In the genomic region with DNA sequence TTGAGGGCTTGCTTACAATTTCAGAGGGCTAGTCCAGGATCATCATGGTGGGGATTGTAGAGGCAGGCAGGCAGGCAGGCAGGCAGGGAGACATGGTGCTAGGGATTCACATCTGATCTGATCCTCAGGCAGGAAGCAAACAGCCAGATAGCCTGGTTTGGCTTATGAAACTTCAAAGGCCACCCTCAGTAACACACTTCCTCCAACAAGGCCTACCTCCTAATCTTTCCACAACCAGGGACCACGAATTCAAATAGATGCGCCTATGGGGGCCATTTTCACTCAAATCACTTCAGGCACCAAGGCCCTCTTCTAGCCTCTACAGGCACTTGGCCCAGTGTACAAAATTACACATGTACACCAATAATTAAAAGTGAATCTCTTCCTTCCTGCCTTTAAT, we compare ENCODE assay signal across 18 mouse cellular contexts.
"Had no signal": no experiment of that assay in that cellular context is flagged by ENCODE, and none has a peak within 500 bp of the region (broad histone marks: within the 10 kb centered on the region; RNA-seq: fewer than 3 reads in every experiment).

No protein-coding gene starts in this region.

- H3K4me3 ChIP-seq: limb, embryonic 10.5 days; limb, embryonic 13.5 days; liver, embryonic 12.5 days; liver, embryonic 15.5 days; lung, embryonic 15.5 days; midbrain, embryonic 13.5 days had no signal

- H3K27me3 ChIP-seq: limb, embryonic 13.5 days; liver, embryonic 12.5 days; liver, embryonic 15.5 days; lung, embryonic 15.5 days; midbrain, embryonic 13.5 days had no signal

- H3K9me3 ChIP-seq: limb, embryonic 10.5 days; limb, embryonic 13.5 days; liver, embryonic 12.5 days; liver, embryonic 15.5 days; lung, embryonic 15.5 days; midbrain, embryonic 13.5 days had no signal

- H3K4me2 ChIP-seq: limb, embryonic 13.5 days; liver, embryonic 12.5 days; liver, embryonic 15.5 days; lung, embryonic 15.5 days; midbrain, embryonic 13.5 days had no signal

- DNase-seq: kidney, adult 8-10 months; kidney, postnatal 14 days; kidney, postnatal 4 days; liver; lung, adult 18-20 months; lung, postnatal 10 days; lung, postnatal 36 days; thymus, adult 2 months; thymus, postnatal 14 days; thymus, postnatal 4 days had no signal

- ATAC-seq: liver, embryonic 12.5 days; midbrain, embryonic 13.5 days; midbrain, embryonic 16.5 days had no signal

- H3K9ac ChIP-seq: limb, embryonic 13.5 days; liver, embryonic 12.5 days; liver, embryonic 15.5 days; lung, embryonic 15.5 days; midbrain, embryonic 13.5 days had no signal

- H3K27ac ChIP-seq: limb, embryonic 10.5 days; limb, embryonic 13.5 days; liver, embryonic 12.5 days; liver, embryonic 15.5 days; lung, embryonic 15.5 days; midbrain, embryonic 13.5 days; stomach, postnatal 0 days had no signal

- H3K4me1 ChIP-seq: limb, embryonic 10.5 days; limb, embryonic 13.5 days; midbrain, embryonic 13.5 days had no signal
